Mouse (Mus musculus): ENCODE measurements at regions not wholly inside any gene's neighbourhood (a gene's known extent, or its start where the extent isn't known, plus 50 kb on each side); places are given as distances from the start of the nearest gene placed in this dataset.

- TF ChIP-seq CTCF (IDR thresholded peaks at IDR 0.05; ENCODE audit: extremely low read depth, insufficient read depth, insufficient read length, insufficient replicate concordance) (no peak), POLR2A (IDR thresholded peaks at IDR 0.05; ENCODE audit: low read depth, low read length) (no peak)
- no peak for DNase-seq (ENCODE audit: low read depth in 1 of 2, low spot score in 2 of 2)
- Histone ChIP-seq H3K4me3 (ENCODE audit: extremely low read depth, insufficient read depth, insufficient read length) (no peak overlapping the region), H3K27ac (ENCODE audit: insufficient read depth, low read length) (no peak overlapping the region), H3K27me3 (ENCODE audit: control insufficient read depth, insufficient read depth, low read length) (no peaks in the 10 kb centered on the region), H3K4me1 (ENCODE audit: control insufficient read depth, insufficient read depth, insufficient read length) (no peaks in the 10 kb centered on the region), H3K36me3 (ENCODE audit: control insufficient read depth, insufficient read depth, low read length) (no peaks in the 10 kb centered on the region)
- WGBS, result 96% methylated on average over 2 of the region's 2 CpGs
Measured at GRCm38 (mm10) chr4:34105251-34105650, 55.3 kb upstream of the Spaca1 start.

- no peaks in the 10 kb centered on the region for H3K4me1 ChIP-seq (ENCODE audit: control insufficient read depth, insufficient read depth, insufficient read length)
- 72% methylated on average over 6 of the region's 6 CpGs for WGBS
- TF ChIP-seq POLR2A (IDR thresholded peaks at IDR 0.05; ENCODE audit: low read depth, low read length), result no peak
- TF ChIP-seq CTCF (IDR thresholded peaks at IDR 0.05; ENCODE audit: extremely low read depth, insufficient read depth, insufficient read length, insufficient replicate concordance), result no peak
Measured at GRCm38 (mm10) chr4:34114323-34114722, 64.3 kb upstream of the Spaca1 start.

GRCm38 (mm10) chr4:34117086-34117485 lies 67.1 kb upstream of the Spaca1 start:
- H3K4me1 ChIP-seq (ENCODE audit: control insufficient read depth, insufficient read depth, insufficient read length), result no peaks in the 10 kb centered on the region
- TF ChIP-seq POLR2A (IDR thresholded peaks at IDR 0.05; ENCODE audit: low read depth, low read length), result no peak
- TF ChIP-seq CTCF (IDR thresholded peaks at IDR 0.05; ENCODE audit: extremely low read depth, insufficient read depth, insufficient read length, insufficient replicate concordance), result no peak
- H3K27me3 ChIP-seq (ENCODE audit: control insufficient read depth, insufficient read depth, low read length), result no peaks in the 10 kb centered on the region
- no peak overlapping the region for H3K4me3 ChIP-seq (ENCODE audit: extremely low read depth, insufficient read depth, insufficient read length)
- no peak for DNase-seq (ENCODE audit: low read depth in 1 of 2, low spot score in 2 of 2)
- H3K27ac ChIP-seq (ENCODE audit: insufficient read depth, low read length), result no peak overlapping the region
- WGBS, result 82% methylated on average over 1 of the region's 1 CpGs
- H3K36me3 ChIP-seq (ENCODE audit: control insufficient read depth, insufficient read depth, low read length), result no peaks in the 10 kb centered on the region

More at GRCm38 (mm10) chr4:34114323-34114722, 64.3 kb upstream of the Spaca1 start:
- Histone ChIP-seq H3K4me3 (ENCODE audit: extremely low read depth, insufficient read depth, insufficient read length) (no peak overlapping the region), H3K27me3 (ENCODE audit: control insufficient read depth, insufficient read depth, low read length) (no peaks in the 10 kb centered on the region), H3K36me3 (ENCODE audit: control insufficient read depth, insufficient read depth, low read length) (no peaks in the 10 kb centered on the region), H3K27ac (ENCODE audit: insufficient read depth, low read length) (no peak overlapping the region)
- DNase-seq (ENCODE audit: low read depth in 1 of 2, low spot score in 2 of 2), result no peak

GRCm38 (mm10) chr4:34122959-34123520 lies 73.0 kb upstream of the Spaca1 start:
- TF ChIP-seq POLR2A (IDR thresholded peaks at IDR 0.05; ENCODE audit: low read depth, low read length), result no peak
- no peak for TF ChIP-seq CTCF (IDR thresholded peaks at IDR 0.05; ENCODE audit: extremely low read depth, insufficient read depth, insufficient read length, insufficient replicate concordance)
- 81% methylated on average over 9 of the region's 9 CpGs for WGBS

GRCm38 (mm10) chr4:34128224-34128623 lies 78.2 kb upstream of the Spaca1 start:
- no peaks in the 10 kb centered on the region for H3K36me3 ChIP-seq (ENCODE audit: control insufficient read depth, insufficient read depth, low read length)
- no peaks in the 10 kb centered on the region for H3K4me1 ChIP-seq (ENCODE audit: control insufficient read depth, insufficient read depth, insufficient read length)
- no peak overlapping the region for H3K27ac ChIP-seq (ENCODE audit: insufficient read depth, low read length)
- no peak for TF ChIP-seq POLR2A (IDR thresholded peaks at IDR 0.05; ENCODE audit: low read depth, low read length)
- TF ChIP-seq CTCF (IDR thresholded peaks at IDR 0.05; ENCODE audit: extremely low read depth, insufficient read depth, insufficient read length, insufficient replicate concordance), result no peak
- H3K4me3 ChIP-seq (ENCODE audit: extremely low read depth, insufficient read depth, insufficient read length), result no peak overlapping the region
- H3K27me3 ChIP-seq (ENCODE audit: control insufficient read depth, insufficient read depth, low read length), result no peaks in the 10 kb centered on the region
- DNase-seq (ENCODE audit: low read depth in 1 of 2, low spot score in 2 of 2), result no peak
- 88% methylated on average over 4 of the region's 4 CpGs for WGBS

More at GRCm38 (mm10) chr4:34122959-34123520, 73.0 kb upstream of the Spaca1 start:
- no peaks in the 10 kb centered on the region for H3K36me3 ChIP-seq (ENCODE audit: control insufficient read depth, insufficient read depth, low read length)
- H3K4me3 ChIP-seq (ENCODE audit: extremely low read depth, insufficient read depth, insufficient read length), result no peak overlapping the region
- no peak overlapping the region for H3K27ac ChIP-seq (ENCODE audit: insufficient read depth, low read length)
- no peaks in the 10 kb centered on the region for H3K4me1 ChIP-seq (ENCODE audit: control insufficient read depth, insufficient read depth, insufficient read length)
- no peaks in the 10 kb centered on the region for H3K27me3 ChIP-seq (ENCODE audit: control insufficient read depth, insufficient read depth, low read length)
- no peak for DNase-seq (ENCODE audit: low read depth in 1 of 2, low spot score in 2 of 2)

- Histone ChIP-seq H3K27me3 (ENCODE audit: control insufficient read depth, insufficient read depth, low read length) (no peaks in the 10 kb centered on the region), H3K36me3 (ENCODE audit: control insufficient read depth, insufficient read depth, low read length) (no peaks in the 10 kb centered on the region), H3K27ac (ENCODE audit: insufficient read depth, low read length) (no peak overlapping the region), H3K4me1 (ENCODE audit: control insufficient read depth, insufficient read depth, insufficient read length) (no peaks in the 10 kb centered on the region), H3K4me3 (ENCODE audit: extremely low read depth, insufficient read depth, insufficient read length) (no peak overlapping the region)
- TF ChIP-seq POLR2A (IDR thresholded peaks at IDR 0.05; ENCODE audit: low read depth, low read length) (no peak), CTCF (IDR thresholded peaks at IDR 0.05; ENCODE audit: extremely low read depth, insufficient read depth, insufficient read length, insufficient replicate concordance) (no peak)
- DNase-seq (ENCODE audit: low read depth in 1 of 2, low spot score in 2 of 2), result no peak
- WGBS, result 88% methylated on average over 2 of the region's 2 CpGs
Measured at GRCm38 (mm10) chr4:34146133-34146867, 96.3 kb upstream of the Spaca1 start.

Data from spleen, adult 2 months (tissue).